Mouse (Mus musculus) myocyte (in vitro differentiated cells): ENCODE measurements around the gene Adgrl1.

Experiments used
- CEBPB ChIP-seq: IDR thresholded peaks from 2 replicates; pipeline ENCODE4 v1.6.1; 2011; ENCODE audit warnings: mild to moderate bottlenecking, moderate library complexity; ENCODE audit not compliant: poor library complexity, insufficient read depth, severe bottlenecking
- MYOD1 ChIP-seq, 3 experiments: IDR thresholded peaks; one replicate each; pipeline ENCODE4 v1.6.1; 2011; ENCODE audit warnings: control low read depth in 2 of 3, low read depth in 2 of 3, mild to moderate bottlenecking in 2 of 3, moderate library complexity in 1 of 3; ENCODE audit not compliant: insufficient read length in 2 of 3, control insufficient read depth in 1 of 3
- POLR2A ChIP-seq: IDR thresholded peaks from one replicate; pipeline ENCODE4 v1.6.1; 2011; ENCODE audit warnings: low read depth, mild to moderate bottlenecking, control low read depth, moderate library complexity; ENCODE audit not compliant: insufficient read length
- POLR2AphosphoS2 ChIP-seq: IDR thresholded peaks from one replicate; pipeline ENCODE4 v1.6.1; 2011; ENCODE audit warnings: low read depth, control low read depth; ENCODE audit not compliant: insufficient read length
- SRF ChIP-seq: IDR thresholded peaks from one replicate; pipeline ENCODE4 v1.6.1; 2011; ENCODE audit warnings: low read depth; ENCODE audit not compliant: control insufficient read depth, insufficient read length
- USF1 ChIP-seq: IDR thresholded peaks from one replicate; pipeline ENCODE4 v1.6.1; 2011; ENCODE audit warnings: low read depth, mild to moderate bottlenecking, control low read depth, moderate library complexity

DNA sequence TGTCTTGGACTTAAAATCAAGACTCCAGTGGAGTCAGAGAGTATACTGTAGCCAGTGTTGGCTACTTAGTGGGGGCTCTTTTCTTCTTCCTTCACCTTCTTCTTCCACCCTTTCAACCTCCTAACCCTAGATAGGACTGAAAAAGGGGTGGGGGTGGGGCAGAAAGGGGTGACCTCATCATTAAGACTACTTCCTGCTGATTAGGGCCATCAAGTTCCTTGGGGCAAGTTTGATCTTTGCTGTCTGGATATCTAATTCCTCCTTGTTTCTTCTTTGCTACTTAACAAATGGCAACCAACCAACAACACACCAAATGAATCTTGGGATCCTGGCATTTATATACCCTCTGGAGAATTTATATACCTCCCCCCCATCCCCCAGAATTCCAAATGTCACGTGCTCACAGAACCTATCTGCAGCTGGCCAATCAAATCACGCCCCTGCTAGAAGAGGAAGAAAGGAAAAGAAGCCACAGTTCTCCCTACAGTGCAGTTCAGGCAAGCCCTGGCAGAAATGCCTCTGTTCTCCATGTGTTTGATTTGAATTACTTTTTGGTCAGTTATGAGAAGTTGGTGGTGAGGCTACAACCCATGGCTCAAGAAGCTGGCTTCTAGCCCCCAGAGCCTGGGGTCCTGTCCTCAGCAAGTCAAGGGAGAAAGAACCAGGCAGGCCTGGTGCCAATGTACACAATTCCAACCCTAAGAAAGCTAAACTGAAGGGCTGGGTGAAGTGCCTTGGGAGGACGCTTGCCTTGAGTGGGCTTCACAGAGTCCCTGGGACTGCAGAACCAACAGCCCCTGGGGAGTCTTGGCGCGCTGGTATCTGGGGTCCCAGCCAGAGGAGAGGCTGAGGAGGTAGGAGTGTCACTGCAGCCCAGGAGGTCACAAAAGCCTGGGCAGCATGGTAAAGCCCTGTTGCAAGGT is 12.2 kb downstream of the Adgrl1 start:
- TF ChIP-seq POLR2A (no peak), USF1 (no peak), POLR2AphosphoS2 (no peak), SRF (no peak), CEBPB (no peak), MYOD1 (IDR thresholded peaks at IDR 0.05; ENCODE audit: control insufficient read depth in 1 of 3, insufficient read length in 2 of 3, low read depth in 2 of 3) (no peak)
